ENCODE assay signal across 14 mouse cellular contexts in the genomic region with DNA sequence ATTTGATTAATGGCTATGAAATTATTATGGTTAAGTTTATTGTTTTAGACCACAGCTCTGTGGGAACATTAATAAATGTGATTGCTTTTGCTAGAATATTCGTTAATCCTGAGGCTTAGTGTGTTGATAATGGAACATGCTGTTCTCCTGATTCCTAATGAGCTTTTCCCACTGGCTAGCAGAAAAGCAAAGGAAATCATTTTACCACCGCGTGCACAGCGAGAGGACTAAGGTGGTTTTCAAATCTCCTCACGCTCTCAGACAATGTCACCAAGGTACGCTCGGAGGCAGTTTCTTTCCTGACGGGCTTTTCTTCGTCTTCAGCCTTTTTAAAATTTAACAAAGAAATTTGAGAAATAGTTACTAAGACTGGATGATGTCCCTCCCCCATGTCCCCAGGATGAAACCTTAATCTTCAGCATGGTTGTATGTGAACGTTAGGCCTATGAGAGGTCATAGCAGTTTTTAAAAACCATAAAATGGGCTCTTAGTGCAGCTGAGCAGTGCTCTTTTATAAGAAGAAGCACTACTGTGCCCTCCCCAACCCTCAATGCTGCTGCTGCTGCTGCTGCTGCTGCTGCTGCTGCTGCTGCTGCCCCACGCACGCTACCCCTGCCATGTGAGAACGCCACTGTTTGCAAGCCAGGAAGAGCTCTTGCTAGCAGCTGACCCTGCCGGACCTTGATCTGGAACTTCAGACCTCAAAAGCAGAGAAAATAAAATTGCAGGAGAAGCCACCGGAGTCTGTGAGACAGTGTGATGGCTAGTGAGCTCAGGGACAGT. TPM values are rescaled to one million over a fixed set of nuclear protein-coding genes. Genes with fewer than 3 reads are reported as not detected.
DNase-seq lines count a peak whose midpoint lies in the region; ATAC-seq and TF ChIP-seq lines count a peak whose summit lies in the region.
"Had no signal": no experiment of that assay in that cellular context is flagged by ENCODE, and none has a peak within 500 bp of the region (broad histone marks: within the 10 kb centered on the region; RNA-seq: fewer than 3 reads in every experiment).

No protein-coding gene starts in this region.

- no peak overlapping the region for H3K9ac ChIP-seq in hindbrain, embryonic 16.5 days (ENCODE audit: low read depth, low read length)
- no peak overlapping the region for H3K9ac ChIP-seq in hindbrain, postnatal 0 days (replicated peaks; ENCODE audit: low read length)
- H3K9ac ChIP-seq in liver, embryonic 16.5 days (ENCODE audit: low read depth, low read length), result no peak overlapping the region
- H3K9ac ChIP-seq: embryonic facial prominence, embryonic 13.5 days; heart, embryonic 15.5 days had no signal

- ATAC-seq in hindbrain, embryonic 16.5 days, result no peak
- no peak; the same call in 1 of the 2 replicates for ATAC-seq in hindbrain, postnatal 0 days
- ATAC-seq in liver, embryonic 16.5 days (ENCODE audit: low read depth), result peak; percentile 11; the same call in 1 of the 2 replicates

- H3K4me3 ChIP-seq in hindbrain, embryonic 16.5 days (ENCODE audit: low read length), result no peak overlapping the region
- no peak overlapping the region for H3K4me3 ChIP-seq in hindbrain, postnatal 0 days (ENCODE audit: low read length)
- H3K4me3 ChIP-seq in liver, embryonic 16.5 days (ENCODE audit: low read depth, low read length), result no peak overlapping the region
- H3K4me3 ChIP-seq: embryonic facial prominence, embryonic 13.5 days; heart, embryonic 15.5 days had no signal

- no peaks in the 10 kb centered on the region for H3K36me3 ChIP-seq in hindbrain, embryonic 16.5 days (ENCODE audit: control insufficient read depth, insufficient read depth, low read length)
- no peaks in the 10 kb centered on the region for H3K36me3 ChIP-seq in hindbrain, postnatal 0 days (ENCODE audit: insufficient read depth, low read length)
- no peaks in the 10 kb centered on the region for H3K36me3 ChIP-seq in liver, embryonic 16.5 days (ENCODE audit: control insufficient read depth, insufficient read depth)
- H3K36me3 ChIP-seq: embryonic facial prominence, embryonic 13.5 days; heart, embryonic 15.5 days had no signal

- H3K27me3 ChIP-seq in hindbrain, embryonic 16.5 days (replicated peaks; ENCODE audit: control insufficient read depth, insufficient read depth, low read length), result no peaks in the 10 kb centered on the region
- H3K27me3 ChIP-seq in hindbrain, postnatal 0 days (ENCODE audit: insufficient read depth, low read length), result no peaks in the 10 kb centered on the region
- H3K27me3 ChIP-seq in liver, embryonic 16.5 days (ENCODE audit: control insufficient read depth, insufficient read depth, low read depth, low read length), result no peaks in the 10 kb centered on the region
- H3K27me3 ChIP-seq: CH12.LX; heart, embryonic 15.5 days had no signal

- no peak for DNase-seq in hindbrain, postnatal 0 days (ENCODE audit: low spot score)
- peak; percentile 56 to 63 for DNase-seq in kidney, adult 8-10 months
- DNase-seq in kidney, postnatal 14 days, result peak; percentile 49
- no peak for DNase-seq in cerebellum, adult 18-20 months
- no peak for DNase-seq in urinary bladder, postnatal 10 days (ENCODE audit: low spot score)
- DNase-seq: cerebellum, adult 8-10 months; lung, postnatal 10 days; right cerebral cortex, postnatal 4 days; thymus, postnatal 4 days had no signal

- no peaks in the 10 kb centered on the region; the same call in 1 of the 2 replicates for H3K4me1 ChIP-seq in hindbrain, embryonic 16.5 days (ENCODE audit: control insufficient read depth, insufficient read depth, low read depth, low read length)
- H3K4me1 ChIP-seq in hindbrain, postnatal 0 days (ENCODE audit: insufficient read depth, low read length), result no peaks in the 10 kb centered on the region
- peaks cover 7% of the 10 kb centered on the region for H3K4me1 ChIP-seq in liver, embryonic 16.5 days (ENCODE audit: control insufficient read depth, low read depth, low read length)
- H3K4me1 ChIP-seq: embryonic facial prominence, embryonic 13.5 days; heart, embryonic 15.5 days had no signal

- no peak for TF ChIP-seq CTCF in hindbrain, postnatal 0 days (IDR thresholded peaks at IDR 0.05; ENCODE audit: low read depth)

- H3K27ac ChIP-seq in hindbrain, embryonic 16.5 days (ENCODE audit: low read depth, low read length), result peak overlapping the region; percentile 39; the same call in 1 of the 2 replicates
- H3K27ac ChIP-seq in hindbrain, postnatal 0 days, result no peak overlapping the region
- H3K27ac ChIP-seq in liver, embryonic 16.5 days (ENCODE audit: low read length), result peak overlapping the region; percentile 39
- H3K27ac ChIP-seq: embryonic facial prominence, embryonic 13.5 days; heart, embryonic 15.5 days had no signal

- WGBS in hindbrain, embryonic 16.5 days, result 60% methylated on average over 15 of the region's 15 CpGs
- 66% methylated on average over 15 of the region's 15 CpGs for WGBS in hindbrain, postnatal 0 days
- 65% methylated on average over 15 of the region's 15 CpGs for WGBS in liver, embryonic 16.5 days (ENCODE audit: insufficient replicate concordance)

- no peaks in the 10 kb centered on the region for H3K9me3 ChIP-seq in hindbrain, embryonic 16.5 days (ENCODE audit: control insufficient read depth, low read length)
- H3K9me3 ChIP-seq in hindbrain, postnatal 0 days (ENCODE audit: low read length), result no peaks in the 10 kb centered on the region
- H3K9me3 ChIP-seq in liver, embryonic 16.5 days (replicated peaks; ENCODE audit: control insufficient read depth, low read length), result no peaks in the 10 kb centered on the region
- H3K9me3 ChIP-seq: embryonic facial prominence, embryonic 13.5 days; heart, embryonic 15.5 days had no signal

- H3K4me2 ChIP-seq in hindbrain, embryonic 16.5 days (ENCODE audit: low read length), result no peak overlapping the region
- H3K4me2 ChIP-seq in hindbrain, postnatal 0 days (ENCODE audit: low read depth, low read length), result no peak overlapping the region
- H3K4me2 ChIP-seq in liver, embryonic 16.5 days (ENCODE audit: low read depth, low read length), result no peak overlapping the region
- H3K4me2 ChIP-seq: embryonic facial prominence, embryonic 13.5 days; heart, embryonic 15.5 days had no signal

RNA-seq across cellular contexts. Expression of a gene that starts 17.6 kb away (rescaled TPM):
- polyA plus RNA-seq in hindbrain, embryonic 16.5 days (2015; fragmentation: Nextera tagmentation; extraction: Ambion mirVana), result 5.0 and 6.1 TPM in 2 replicates
- 22.2 and 22.3 TPM in 2 replicates for total RNA-seq in hindbrain, postnatal 0 days (2014; rRNA removed)
- 5.9 and 6.0 TPM in 2 replicates for polyA plus RNA-seq in hindbrain, postnatal 0 days (2015; fragmentation: Nextera tagmentation; extraction: Ambion mirVana)
- polyA plus RNA-seq in liver, embryonic 16.5 days (2015; fragmentation: Nextera tagmentation; extraction: Ambion mirVana), result 5.8 and 6.7 TPM in 2 replicates
- total RNA-seq: CH12.LX had no signal

RNA-seq across cellular contexts. Expression of a gene that starts 30.0 kb away (rescaled TPM):
- 107 and 108 TPM in 2 replicates for polyA plus RNA-seq in hindbrain, embryonic 16.5 days (2015; fragmentation: Nextera tagmentation; extraction: Ambion mirVana)
- total RNA-seq in hindbrain, postnatal 0 days (2014; rRNA removed), result 30.2 and 35.2 TPM in 2 replicates
- 122 and 128 TPM in 2 replicates for polyA plus RNA-seq in hindbrain, postnatal 0 days (2015; fragmentation: Nextera tagmentation; extraction: Ambion mirVana)
- polyA plus RNA-seq in liver, embryonic 16.5 days (2015; fragmentation: Nextera tagmentation; extraction: Ambion mirVana), result 48.7 and 50.4 TPM in 2 replicates

Comparison
In these comparisons a context has a peak if more than half of its experiments do, and no peak if none do; other contexts are left out.
1. DNase-seq: peak in kidney, adult 8-10 months (2 of 2) and kidney, postnatal 14 days (single experiment); none in hindbrain, postnatal 0 days (single experiment), cerebellum, adult 18-20 months (0 of 2) and urinary bladder, postnatal 10 days (single experiment).